ENCODE assay signal across 9 mouse cellular contexts in the genomic region with DNA sequence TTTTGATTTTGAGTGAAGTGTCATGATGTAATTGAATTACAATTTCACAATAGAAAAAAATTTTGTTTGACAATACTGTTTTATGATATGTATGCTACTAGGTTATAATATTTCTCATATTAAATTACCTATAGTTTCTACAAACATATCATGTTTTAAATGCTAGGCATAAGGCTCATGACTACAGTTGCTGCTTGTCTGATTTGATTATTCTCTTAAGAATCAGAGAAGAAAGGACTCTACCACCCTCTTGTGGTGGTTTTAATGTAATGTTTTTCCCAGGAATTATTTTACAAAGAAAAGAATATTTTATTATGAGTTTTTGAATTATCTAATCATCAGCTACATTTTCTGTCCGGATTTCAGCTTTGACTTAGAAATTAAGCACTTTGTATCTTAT.
A peak's percentile ranks its signal among the peaks of the same experiment; 100 is the strongest.
DNase-seq lines count a peak whose midpoint lies in the region; ATAC-seq and TF ChIP-seq lines count a peak whose summit lies in the region.
"Had no signal": no experiment of that assay in that cellular context is flagged by ENCODE, and none has a peak within 500 bp of the region (broad histone marks: within the 10 kb centered on the region; RNA-seq: fewer than 3 reads in every experiment).

No protein-coding gene starts in this region.

- peak; percentile 100 for TF ChIP-seq RAD21 in CH12.LX (IDR thresholded peaks at IDR 0.05; ENCODE audit: low read depth, low read length)

- dilution Hi-C loops in CH12.LX (cut with MboI; ENCODE audit: extremely low pct_ligation_motif_present, extremely low pct_unique_long_range_greater_than_20kb, low sequenced_read_pairs), result no loop called here

- H3K4me3 ChIP-seq in CH12.LX (replicated peaks in 1 of 3; ENCODE audit: low read depth in 2 of 3, low read length in 2 of 3, poor library complexity in 1 of 3), result no peak overlapping the region
- H3K4me3 ChIP-seq: hindbrain, embryonic 12.5 days had no signal

- H3K36me3 ChIP-seq in CH12.LX (replicated peaks in 1 of 2; ENCODE audit: control insufficient read depth in 1 of 2, insufficient read depth in 1 of 2, low read length in 1 of 2), result peaks cover 0 to 19% of the 10 kb centered on the region in 2 experiments
- H3K36me3 ChIP-seq: hindbrain, embryonic 12.5 days had no signal

- POLR2A ChIA-PET in Patski (lab: Charles Lee), result no interaction called here

- H3K4me2 ChIP-seq in CH12.LX (ENCODE audit: insufficient read depth, low read depth, poor library complexity, severe bottlenecking), result no peak overlapping the region
- H3K4me2 ChIP-seq: hindbrain, embryonic 12.5 days had no signal

- in situ Hi-C loops in CH12.LX (cut with MboI; ENCODE audit: low pct_ligation_motif_present, low pct_unique_long_range_greater_than_20kb, low sequenced_read_pairs), result loop anchor here (5.0 to 25.0 kb wide), 2 partner anchors 413 to 437 kb away; a partner anchor contains a TSS
- in situ Hi-C loops in Patski (cut with MboI; ENCODE audit: low pct_unique_long_range_greater_than_20kb), result loop anchor here (5.0 kb wide), 1 partner anchor 388 kb away; no protein-coding TSS in a partner anchor

- H3K79me2 ChIP-seq in CH12.LX (replicated peaks; ENCODE audit: control insufficient read depth, extremely low read depth, insufficient read depth, poor library complexity, severe bottlenecking), result no peaks in the 10 kb centered on the region

- H3K27me3 ChIP-seq in CH12.LX (replicated peaks) (no peaks in the 10 kb centered on the region), Patski (no peaks in the 10 kb centered on the region)
- H3K27me3 ChIP-seq: hindbrain, embryonic 12.5 days had no signal

- no peak for TF ChIP-seq POLR2A in CH12.LX (IDR thresholded peaks at IDR 0.05; ENCODE audit: low read depth, low read length)

- peaks cover 0 to 26% of the 10 kb centered on the region in 2 experiments; a peak in 2 of 4 replicates for H3K4me1 ChIP-seq in CH12.LX (ENCODE audit: control insufficient read depth in 1 of 2, insufficient read depth in 2 of 2)
- H3K4me1 ChIP-seq: hindbrain, embryonic 12.5 days had no signal

- ATAC-seq in Patski, result no peak
- peak; percentile 53; the same call in 1 of the 2 replicates for ATAC-seq in megakaryocyte, adult 5-6 weeks (ENCODE audit: poor library complexity, severe bottlenecking)

- H3K9me3 ChIP-seq in CH12.LX (replicated peaks; ENCODE audit: low read length), result no peaks in the 10 kb centered on the region
- H3K9me3 ChIP-seq: hindbrain, embryonic 12.5 days had no signal

- TF ChIP-seq EP300 in CH12.LX (IDR thresholded peaks at IDR 0.05; ENCODE audit: low read length), result no peak

- TF ChIP-seq CTCF in CH12.LX (conservative IDR thresholded peaks at IDR 0.05 in 1 of 2, IDR thresholded peaks at IDR 0.05 in 1 of 2; ENCODE audit: low read depth in 2 of 2, low read length in 2 of 2) (peak in 1 of 2 experiments; percentile 92; a peak in 2 of 4 replicates), Patski (IDR thresholded peaks at IDR 0.05) (peak; percentile 47)

- DNase-seq in kidney, adult 9 months, result peak; percentile 32
- no peak for DNase-seq in kidney, postnatal 14 days
- DNase-seq in CH12.LX (ENCODE audit: extremely low read depth) (peak; percentile 64), Patski (ENCODE audit: low read depth, low spot score) (no peak)
- no peak for DNase-seq in spleen, postnatal 36 days (ENCODE audit: low spot score in 2 of 2)
- DNase-seq in layer of hippocampus, adult 9-11 months, result no peak
- no peak for DNase-seq in adrenal gland, postnatal 10 days

- CTCF ChIA-PET in Patski (lab: Charles Lee), result interaction anchor here (0.7 to 9.6 kb wide), 10 partner anchors 9 to 231 kb away, joined by 3 to 61 read pairs (median 4); no protein-coding TSS in a partner anchor

- no peak overlapping the region for H3K9ac ChIP-seq in CH12.LX (ENCODE audit: insufficient read depth, low read depth)
- H3K9ac ChIP-seq: hindbrain, embryonic 12.5 days had no signal

- H3K27ac ChIP-seq in CH12.LX (ENCODE audit: insufficient read depth, low read depth), result no peak overlapping the region
- H3K27ac ChIP-seq: hindbrain, embryonic 12.5 days had no signal

TF ChIP-seq in CH12.LX, 34 proteins besides CTCF, POLR2A, EP300 and RAD21:
- TF ChIP-seq ZC3H11A (IDR thresholded peaks at IDR 0.05; ENCODE audit: low read depth, low read length), result peak; percentile 92
- peak; percentile 84 for TF ChIP-seq SMC3 (IDR thresholded peaks at IDR 0.05; ENCODE audit: low read depth, low read length)
- no peak for TF ChIP-seq KAT2A (IDR thresholded peaks at IDR 0.05; ENCODE audit: insufficient replicate concordance, low read length)
- TF ChIP-seq UBTF (IDR thresholded peaks at IDR 0.05; ENCODE audit: low read depth, low read length), result no peak
- TF ChIP-seq MEF2A (IDR thresholded peaks at IDR 0.05; ENCODE audit: borderline replicate concordance, low read depth, low read length), result no peak
- TF ChIP-seq ZNF384 (IDR thresholded peaks at IDR 0.05; ENCODE audit: low read depth, low read length), result no peak
- no peak for TF ChIP-seq NRF1 (IDR thresholded peaks at IDR 0.05; ENCODE audit: low read depth, low read length)
- TF ChIP-seq MAZ (IDR thresholded peaks at IDR 0.05; ENCODE audit: low read depth, low read length), result no peak
TF ChIP-seq in CH12.LX: peak in this region for 2.

Comparison
In these comparisons a context has a peak if more than half of its experiments do, and no peak if none do; other contexts are left out.
1. DNase-seq: peak in kidney, adult 9 months (single experiment) and CH12.LX (single experiment); none in kidney, postnatal 14 days (single experiment), Patski (single experiment), spleen, postnatal 36 days (0 of 2), layer of hippocampus, adult 9-11 months (single experiment) and adrenal gland, postnatal 10 days (single experiment).